Mouse (Mus musculus) CD4-positive helper T cell, adult 2 months (primary cell): ENCODE measurements around the gene Fbln1.

Source experiments
- DNase-seq: peaks from one replicate; pipeline ENCODE4 v3.0.0-alpha.2; 2012; ENCODE audit warnings: low read depth, missing footprints, low spot score

The Fbln1 gene

DNA sequence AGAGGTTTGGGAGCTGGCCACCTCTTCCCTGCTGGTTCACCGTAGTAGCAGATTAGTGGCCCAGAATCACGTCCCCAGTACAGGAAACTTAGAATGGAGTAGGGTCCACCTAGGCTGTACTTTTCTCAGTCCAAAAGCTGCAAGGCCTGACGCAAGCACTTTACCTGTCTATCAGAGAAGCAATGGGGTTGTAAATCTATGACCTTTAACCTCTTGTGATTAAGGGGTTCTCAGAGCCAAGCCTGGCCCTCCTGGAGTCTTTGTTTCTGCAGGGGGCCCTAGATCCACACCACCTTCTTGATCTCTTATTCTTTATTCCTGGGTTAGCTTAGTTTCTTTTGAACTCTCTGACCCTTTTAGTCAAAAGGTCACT, 940 bp downstream of the Fbln1 start:
- no peak for DNase-seq

- DNase-seq, result no peak
Measured at GRCm38 (mm10) chr15:85207081-85207480, 1.3 kb downstream of the Fbln1 start.

- no peak for DNase-seq
Measured at GRCm38 (mm10) chr15:85207763-85208162, 2.0 kb downstream of the Fbln1 start.

- peak; percentile 30 for DNase-seq
Measured at GRCm38 (mm10) chr15:85208332-85208731, 2.6 kb downstream of the Fbln1 start.

GRCm38 (mm10) chr15:85209341-85209740, 3.6 kb downstream of the Fbln1 start:
- no peak for DNase-seq

DNA sequence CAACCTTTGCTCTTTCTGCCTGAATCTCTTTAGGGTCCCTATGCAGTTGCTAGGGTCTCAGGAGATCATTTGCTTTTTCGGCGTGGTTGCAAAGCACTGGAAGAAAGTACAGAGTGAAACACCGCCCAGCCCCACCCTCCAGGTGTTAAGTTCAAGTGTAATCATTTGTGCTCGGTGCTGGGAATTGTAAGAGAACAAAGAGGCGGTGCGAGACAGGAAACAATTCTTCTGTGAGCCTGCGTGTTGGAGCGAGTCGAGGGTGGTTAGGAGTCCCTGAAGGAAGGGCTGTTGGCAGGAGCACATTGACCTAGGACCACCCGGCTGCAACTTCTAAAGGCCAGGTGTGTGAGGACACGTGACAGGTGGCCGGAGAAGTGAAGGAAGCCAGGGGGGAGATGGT, 4.9 kb downstream of the Fbln1 start:
- no peak for DNase-seq

- DNase-seq, result no peak
Measured at GRCm38 (mm10) chr15:85211101-85211760, 5.5 kb downstream of the Fbln1 start.

GRCm38 (mm10) chr15:85216069-85216813, 10.5 kb downstream of the Fbln1 start:
- no peak for DNase-seq

- DNase-seq, result no peak
Measured at GRCm38 (mm10) chr15:85218617-85219265, 13.0 kb downstream of the Fbln1 start.

DNA sequence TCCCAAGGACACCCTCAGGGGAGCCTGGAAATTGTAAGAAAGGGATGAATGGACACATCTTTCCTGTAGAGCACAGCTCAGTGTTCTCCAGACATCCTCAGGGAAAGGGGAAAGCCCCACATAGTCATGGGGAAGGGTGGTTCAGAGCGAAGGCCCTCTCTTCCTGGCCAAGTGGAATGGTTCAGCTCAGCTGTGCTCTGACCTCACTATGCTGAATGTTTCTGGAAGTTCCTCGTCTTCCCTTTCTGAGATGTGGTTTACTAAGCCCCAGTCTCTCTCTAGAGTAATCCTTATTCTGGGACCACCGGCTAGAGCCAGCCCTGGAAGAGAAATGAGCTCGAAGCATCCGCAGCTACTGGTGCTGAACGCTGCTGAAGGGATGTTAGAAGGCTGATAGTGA, 14.6 kb downstream of the Fbln1 start:
- no peak for DNase-seq

- no peak for DNase-seq
Measured at GRCm38 (mm10) chr15:85221115-85221854, 15.5 kb downstream of the Fbln1 start.

DNA sequence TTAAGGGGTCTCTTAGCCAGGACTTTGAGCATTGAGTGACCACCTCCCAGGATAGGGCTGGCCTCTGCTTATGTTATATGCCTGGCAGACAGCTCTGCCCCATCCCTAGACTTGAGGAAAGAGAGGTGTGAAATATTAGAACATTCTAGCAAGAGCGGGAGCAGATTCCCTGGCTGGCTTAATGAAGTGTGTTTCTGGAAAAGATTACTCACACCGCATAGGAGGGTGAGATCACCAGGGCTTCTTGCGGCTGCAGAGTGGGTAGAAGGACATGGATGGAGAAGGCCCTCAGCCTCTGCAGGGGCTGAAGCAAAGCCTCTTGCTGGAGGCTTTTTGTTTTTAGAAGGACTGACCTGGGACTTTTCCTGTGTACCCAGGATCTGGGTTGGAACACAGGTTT, 19.9 kb downstream of the Fbln1 start:
- DNase-seq, result no peak

DNA sequence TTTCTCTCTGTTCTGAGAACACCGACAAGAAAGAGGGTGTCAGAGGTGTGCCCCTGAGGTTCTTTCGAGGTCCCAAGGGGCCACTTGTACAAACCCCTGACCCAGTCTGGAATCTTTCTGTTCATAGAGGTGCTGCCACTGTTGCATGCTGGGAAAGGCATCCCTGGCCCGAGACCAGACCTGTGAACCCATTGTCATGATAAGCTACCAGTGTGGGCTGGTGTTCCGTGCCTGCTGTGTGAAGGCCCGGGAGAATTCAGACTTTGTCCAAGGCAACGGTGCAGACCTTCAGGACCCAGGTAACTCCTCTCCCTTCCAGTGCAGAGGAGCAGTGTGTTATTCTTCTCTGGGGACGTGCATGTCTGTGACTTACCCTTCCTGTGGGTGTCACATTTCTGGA, 21.1 kb downstream of the Fbln1 start:
- DNase-seq, result no peak

GRCm38 (mm10) chr15:85228568-85228967, 22.8 kb downstream of the Fbln1 start:
- DNase-seq, result no peak

- no peak for DNase-seq
Measured at GRCm38 (mm10) chr15:85229960-85230535, 24.3 kb downstream of the Fbln1 start.

- DNase-seq, result no peak
Measured at GRCm38 (mm10) chr15:85230613-85231012, 24.9 kb downstream of the Fbln1 start.

DNA sequence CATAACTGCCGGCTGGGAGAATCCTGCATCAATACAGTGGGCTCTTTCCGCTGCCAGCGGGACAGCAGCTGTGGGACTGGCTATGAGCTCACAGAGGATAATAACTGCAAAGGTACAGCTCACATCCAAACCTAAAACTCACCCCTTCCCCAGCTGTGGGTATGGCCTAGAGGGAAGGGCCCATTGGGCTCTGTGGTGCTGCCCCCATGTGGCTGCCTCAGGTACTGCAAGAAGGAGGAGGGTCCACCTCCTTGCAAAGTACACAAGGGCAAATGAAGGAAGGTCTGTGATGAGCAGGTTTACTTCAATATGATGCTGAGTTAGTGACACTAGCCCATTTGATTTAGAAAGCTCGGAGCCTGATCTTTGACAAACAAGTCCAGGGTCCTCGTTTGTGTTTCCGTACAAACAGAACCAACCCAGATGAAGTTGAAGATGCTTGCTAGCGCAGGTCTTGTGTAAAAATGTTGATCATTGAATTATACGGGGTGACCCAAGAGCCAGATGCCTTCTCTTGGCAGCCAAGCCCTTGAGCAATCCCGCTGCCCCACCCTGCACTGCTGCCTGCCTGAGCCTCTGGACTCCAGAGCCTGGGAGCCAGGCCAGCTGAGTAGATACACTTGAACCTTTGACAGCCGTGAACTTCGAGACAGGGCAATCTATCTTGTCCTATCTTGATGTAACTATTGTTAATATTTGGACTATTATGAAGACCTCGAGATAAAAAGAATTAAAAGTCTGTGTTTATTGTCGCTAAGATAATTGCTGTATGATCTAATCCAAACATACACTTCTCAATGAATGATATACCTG, 25.9 kb downstream of the Fbln1 start:
- peak; percentile 31 for DNase-seq

DNA sequence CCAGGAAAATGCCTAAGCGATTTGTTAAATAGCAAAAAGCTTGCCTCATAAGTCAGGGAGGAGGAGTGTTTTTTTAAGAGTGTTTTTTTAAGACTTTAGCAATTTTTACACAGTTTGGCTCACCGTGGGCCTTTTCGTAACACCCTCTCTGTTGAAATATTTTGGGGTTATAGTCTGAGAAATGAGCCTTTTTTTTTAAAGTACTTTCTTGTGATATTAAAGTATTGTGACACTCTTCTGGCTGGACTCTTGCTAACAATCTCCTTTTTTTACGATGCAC, 26.4 kb downstream of the Fbln1 start:
- DNase-seq, result no peak

DNA sequence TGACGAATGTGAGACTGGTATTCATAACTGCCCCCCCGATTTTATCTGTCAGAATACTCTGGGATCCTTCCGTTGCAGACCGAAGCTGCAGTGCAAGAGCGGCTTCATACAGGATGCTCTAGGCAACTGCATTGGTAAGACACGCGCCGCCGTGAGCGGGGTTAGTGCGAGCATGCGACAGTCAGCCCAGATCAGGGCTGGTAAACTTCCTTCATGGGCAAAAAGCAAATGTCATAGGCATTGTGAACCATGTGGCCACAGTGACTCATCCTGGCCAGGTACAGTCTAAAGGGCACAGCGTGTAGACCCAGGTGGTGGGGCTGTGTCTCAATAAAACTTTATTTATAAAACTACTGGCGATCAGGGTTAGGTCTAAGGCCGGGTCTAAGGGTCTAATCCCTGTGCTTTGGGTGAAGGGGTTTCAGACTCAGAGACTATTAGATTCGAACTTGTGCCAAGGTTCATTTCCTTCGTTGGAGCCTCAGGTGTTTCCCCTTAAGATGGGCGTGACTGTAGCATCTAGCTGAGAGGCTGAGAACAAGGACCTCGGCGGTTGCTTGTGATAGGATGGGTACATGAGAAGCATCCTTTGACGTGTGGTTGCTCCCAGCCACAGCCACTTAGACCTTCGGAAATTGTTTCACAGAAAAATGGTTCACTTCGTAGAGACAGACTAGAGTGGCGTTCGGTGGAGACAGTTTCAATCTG, 26.9 kb downstream of the Fbln1 start:
- peak; percentile 86 for DNase-seq

- peak; percentile 81 for DNase-seq
Measured at GRCm38 (mm10) chr15:85233251-85233611, 27.5 kb downstream of the Fbln1 start.

DNA sequence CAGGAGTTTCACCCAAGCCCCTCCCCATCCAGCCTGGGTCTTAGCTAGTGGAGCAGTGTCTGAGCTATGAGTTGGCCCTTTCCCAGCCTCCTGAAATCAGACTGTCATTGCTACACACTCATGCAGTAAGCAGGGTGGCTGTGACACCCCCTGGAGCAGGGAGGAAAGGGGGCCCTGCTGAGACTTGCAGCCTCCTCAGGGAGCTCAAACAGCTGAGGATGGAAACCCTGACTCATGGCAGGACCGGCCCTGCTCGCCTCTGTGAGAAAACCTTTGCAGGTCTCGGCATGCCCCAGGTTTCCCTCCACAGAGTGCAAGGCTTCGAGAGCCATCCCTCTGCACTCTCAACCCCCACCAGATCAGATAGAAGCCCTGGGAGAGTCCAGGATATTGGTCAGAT, 27.9 kb downstream of the Fbln1 start:
- no peak for DNase-seq
